Mouse (Mus musculus): Measurements from ENCODE around the gene Agxt2.

- TF ChIP-seq KAT2A (conservative IDR thresholded peaks at IDR 0.05; ENCODE audit: low read depth, low read length) (no peak), ZKSCAN1 (IDR thresholded peaks at IDR 0.05; ENCODE audit: low read depth, low read length) (no peak), POLR2A (IDR thresholded peaks at IDR 0.05; ENCODE audit: control insufficient read depth in 1 of 2, insufficient read depth in 1 of 2, low read depth in 1 of 2, low read length in 2 of 2, poor library complexity in 1 of 2) (no peak), CTCF (IDR thresholded peaks at IDR 0.05 in 2 of 3, conservative IDR thresholded peaks at IDR 0.05 in 1 of 3; ENCODE audit: control insufficient read depth in 1 of 3, insufficient read depth in 1 of 3, low read depth in 2 of 3, low read length in 3 of 3, poor library complexity in 1 of 3, severe bottlenecking in 1 of 3) (no peak), MAFK (IDR thresholded peaks at IDR 0.05; ENCODE audit: borderline replicate concordance, low read depth, low read length) (no peak), E2F4 (IDR thresholded peaks at IDR 0.05; ENCODE audit: borderline replicate concordance, low read depth, low read length) (no peak), TCF12 (IDR thresholded peaks at IDR 0.05; ENCODE audit: low read depth, low read length) (no peak), JUND (IDR thresholded peaks at IDR 0.05; ENCODE audit: low read depth, low read length) (no peak), SIN3A (IDR thresholded peaks at IDR 0.05; ENCODE audit: low read length) (no peak), POLR2AphosphoS5 (IDR thresholded peaks at IDR 0.05; ENCODE audit: borderline replicate concordance, low read depth, low read length) (no peak)
These were observed 41.5 kb downstream of the Agxt2 start for GRCm38 (mm10) chr15:10399795-10400194.

All from MEL (cell line).